Mouse (Mus musculus): ENCODE measurements around the gene AI837181.
A peak's percentile ranks its signal among the peaks of the same experiment; 100 is the strongest.
"Not testable (repeated sequence)": the region's sequence is repeated elsewhere in the genome, so short reads cannot be mapped to it uniquely, and the experiment has no call there.

Gene AI837181

DNA sequence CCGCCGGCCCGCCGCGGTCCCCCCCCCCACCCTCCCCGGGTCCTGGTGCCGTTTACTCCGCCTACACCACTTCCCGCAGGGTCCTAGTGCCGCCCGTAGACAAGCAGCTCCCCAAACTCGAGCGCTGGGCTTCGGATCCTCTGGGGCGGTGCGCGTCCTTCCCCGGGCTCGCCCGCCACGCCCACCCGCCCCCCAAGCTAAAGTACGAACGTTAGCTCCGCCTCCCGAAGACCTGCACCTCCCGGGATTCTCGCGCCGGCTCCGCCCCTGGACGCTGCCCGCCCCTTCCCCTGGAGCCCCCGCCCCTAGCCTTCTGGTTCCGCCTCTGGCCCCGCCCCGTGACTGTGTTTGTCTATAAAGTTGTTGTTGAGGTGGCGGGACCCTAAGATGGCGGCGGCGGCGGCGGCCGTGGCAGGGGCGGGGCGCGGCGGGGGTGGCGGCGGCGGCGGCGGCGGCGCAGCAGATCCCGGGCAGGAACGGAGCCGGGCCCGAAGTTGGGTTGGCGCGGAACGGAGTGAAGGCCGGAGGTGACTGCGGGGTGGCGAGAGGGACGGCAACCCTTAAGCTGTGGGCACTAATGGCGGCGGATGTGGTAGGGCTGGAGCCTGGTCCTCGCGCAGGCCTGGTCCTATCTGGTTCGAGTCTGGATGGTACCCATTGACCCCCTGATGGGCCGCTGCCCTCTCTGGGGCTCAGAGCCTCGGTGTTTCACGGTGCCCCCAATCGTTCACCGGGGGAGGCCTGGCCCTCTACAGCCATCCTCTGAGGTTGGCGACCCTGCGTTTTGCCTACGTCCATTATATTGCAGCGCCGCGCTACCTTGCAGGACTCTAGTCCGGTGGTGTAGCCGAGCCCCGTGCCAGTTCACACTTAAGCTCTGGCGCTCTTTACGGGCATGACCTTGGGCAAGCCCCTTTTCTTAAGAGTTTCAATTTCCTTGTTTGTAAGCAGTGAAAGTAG lies at the start of gene AI837181, which contains the start of gene Drap1:
Gene AI837181 (plus strand): TSS at position 363 of the 960 bp plus-strand sequence.
Gene Drap1 (minus strand): TSS at position 198 of the 960 bp plus-strand sequence.
- peak; percentile 91 for DNase-seq (ENCODE audit: low read depth, low spot score)

DNA sequence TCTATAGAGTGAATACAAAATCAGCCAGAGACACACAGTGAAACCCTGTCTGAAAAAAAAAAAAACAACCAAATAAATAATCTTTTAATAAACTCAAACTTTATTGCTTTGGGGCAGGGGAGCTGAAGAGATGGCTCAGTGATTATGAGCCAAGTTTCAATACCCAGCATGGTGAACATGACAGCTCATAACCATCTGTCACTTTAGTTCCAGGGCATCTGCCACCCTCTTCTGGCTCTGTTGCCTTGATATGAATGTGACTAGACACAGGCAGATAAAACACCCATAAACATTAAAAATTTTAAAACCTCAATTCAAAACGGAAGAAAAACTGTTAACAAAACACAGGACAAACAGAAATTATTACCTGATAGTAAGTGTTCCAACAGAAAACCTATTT lies 47.5 kb upstream of the AI837181 start:
- no peak for DNase-seq (ENCODE audit: low read depth, low spot score)

DNA sequence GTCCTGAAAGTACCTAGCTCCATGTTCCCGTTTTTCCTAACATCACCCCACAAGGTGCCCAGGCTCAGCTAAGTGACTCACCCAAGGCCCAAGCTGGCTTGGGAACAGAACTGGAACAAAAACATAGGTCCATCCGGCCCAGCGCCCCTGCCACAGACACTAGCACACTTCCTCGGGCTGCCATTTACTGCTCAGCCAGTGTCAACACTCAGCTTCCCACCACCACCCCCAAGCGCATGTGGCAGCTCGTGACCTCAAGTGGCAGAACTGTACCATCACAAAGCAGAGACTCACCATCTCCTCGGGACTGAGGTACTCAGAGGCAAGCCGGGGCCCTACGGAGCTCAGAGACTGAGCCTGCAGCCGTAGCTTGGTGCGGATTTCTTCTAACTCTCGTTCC lies 41.6 kb upstream of the AI837181 start:
- DNase-seq (ENCODE audit: low read depth, low spot score), result no peak

DNA sequence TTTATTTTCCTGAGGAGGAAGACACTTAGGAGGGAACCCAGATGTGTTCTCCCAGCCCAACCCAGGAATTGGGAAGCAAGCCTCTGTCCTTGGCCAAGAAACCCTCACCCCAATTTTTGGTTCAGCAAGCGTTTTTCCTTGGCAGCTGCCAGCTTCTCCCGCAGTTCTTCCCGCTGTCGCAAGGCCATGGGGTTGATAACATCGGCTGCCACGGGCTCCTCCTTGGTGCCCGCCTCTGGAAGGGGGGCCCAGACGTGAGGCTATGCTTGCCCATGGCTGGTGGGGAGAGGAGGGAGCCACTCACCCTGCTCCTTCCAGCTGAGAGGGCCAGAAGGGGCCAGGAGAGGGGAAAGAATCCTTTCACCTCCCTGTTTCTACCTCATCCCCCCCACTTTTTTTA lies 40.2 kb upstream of the AI837181 start:
- DNase-seq (ENCODE audit: low read depth, low spot score), result no peak

DNA sequence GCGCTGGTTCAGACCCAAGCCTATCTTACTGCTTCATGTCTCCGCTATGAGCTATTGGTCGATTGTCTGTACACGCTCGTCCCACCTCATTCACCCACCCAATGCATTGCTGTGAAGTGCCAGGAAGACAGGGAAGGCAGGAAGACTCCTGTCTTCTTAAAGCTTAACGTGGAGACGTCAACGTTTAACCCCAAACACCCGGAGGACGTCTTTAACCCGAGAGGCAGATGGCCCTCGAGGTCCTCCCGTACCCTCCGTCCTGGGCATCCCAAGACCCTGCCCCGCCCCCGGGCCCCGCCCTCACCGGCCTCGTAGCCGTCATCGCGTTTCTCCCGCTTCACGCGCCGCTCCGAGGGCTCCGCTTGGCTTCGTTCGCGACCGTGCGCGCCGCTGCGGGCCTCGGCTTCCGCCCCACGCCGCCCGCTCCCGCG lies 36.9 kb upstream of the AI837181 start:
- no peak for DNase-seq (ENCODE audit: low read depth, low spot score)

DNA sequence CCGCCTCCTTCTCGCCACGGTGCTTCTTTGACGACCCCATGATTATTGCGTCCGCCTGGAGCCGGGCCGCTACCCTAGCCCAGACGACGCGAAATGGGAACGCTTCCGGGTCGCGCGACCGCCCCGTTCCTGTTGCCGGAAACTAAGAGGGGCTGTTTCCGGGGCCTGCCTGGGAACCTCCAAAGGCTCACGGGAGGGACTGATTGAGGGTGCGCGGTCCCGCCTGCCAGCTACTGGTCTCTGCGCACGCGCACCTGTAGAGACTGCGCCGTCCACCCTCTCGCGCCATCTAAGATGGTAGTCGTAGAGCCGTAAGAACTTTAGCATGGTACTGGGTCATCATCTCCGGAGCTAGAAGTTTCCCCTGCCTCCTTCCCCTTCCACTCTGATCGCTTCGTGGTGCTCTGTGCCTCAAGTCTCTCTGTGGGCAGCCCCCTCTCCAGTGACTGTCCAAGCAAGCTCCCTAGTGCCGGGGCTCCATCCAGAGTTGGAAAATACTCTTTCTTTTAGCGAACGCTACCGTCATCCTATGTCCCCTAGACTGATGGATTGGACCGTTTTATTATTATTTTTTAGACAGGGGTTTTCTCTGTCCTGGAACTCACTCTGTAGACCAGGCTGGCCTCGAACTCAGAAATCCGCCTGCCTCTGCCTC lies 36.2 kb upstream of the AI837181 start, which contains the start of gene Sart1:
Gene Sart1 (minus strand): TSS at position 116 of the 655 bp plus-strand sequence.
- peak; percentile 86 for DNase-seq (ENCODE audit: low read depth, low spot score)

DNA sequence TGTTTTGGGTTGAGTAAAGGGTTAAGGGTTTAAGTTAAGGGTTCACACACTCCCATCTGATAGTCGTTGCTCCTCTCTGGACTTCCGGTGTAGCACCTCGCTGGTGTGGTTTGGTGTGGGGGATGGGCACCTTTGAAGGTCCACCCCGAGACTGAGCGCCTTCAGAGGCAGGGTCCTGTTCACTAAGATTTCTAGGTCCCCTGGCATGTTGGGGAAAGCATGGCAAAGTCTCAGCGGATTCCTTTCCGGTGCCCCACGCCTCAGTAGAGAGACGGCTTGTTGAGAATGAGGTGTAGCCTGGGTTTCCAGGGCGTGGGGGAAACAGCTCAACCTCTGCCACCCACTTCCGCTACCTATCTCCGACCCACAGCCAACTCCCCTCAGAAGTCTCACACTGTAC lies 35.3 kb upstream of the AI837181 start:
- no peak for DNase-seq (ENCODE audit: low read depth, low spot score)

DNA sequence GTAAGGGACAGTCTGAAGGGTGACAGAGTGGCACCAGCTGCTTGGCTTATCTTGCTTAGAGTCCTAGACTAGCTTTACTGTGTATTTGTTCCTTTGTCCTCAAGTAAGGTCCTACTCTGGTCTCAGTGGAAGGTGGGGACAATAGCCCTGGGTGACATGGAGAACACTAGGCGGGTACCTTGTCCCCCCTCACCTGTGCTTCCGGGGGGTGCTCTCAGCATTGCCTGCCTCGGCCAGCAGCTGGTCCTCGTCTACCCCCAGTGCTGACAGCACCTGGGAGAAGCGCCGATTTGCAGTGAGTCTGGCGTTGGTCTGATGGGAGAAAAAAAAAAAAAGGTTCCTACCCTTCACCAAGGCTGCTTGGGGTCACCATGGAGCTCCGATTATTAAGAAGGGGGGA lies 34.5 kb upstream of the AI837181 start:
- DNase-seq (ENCODE audit: low read depth, low spot score), result no peak

DNA sequence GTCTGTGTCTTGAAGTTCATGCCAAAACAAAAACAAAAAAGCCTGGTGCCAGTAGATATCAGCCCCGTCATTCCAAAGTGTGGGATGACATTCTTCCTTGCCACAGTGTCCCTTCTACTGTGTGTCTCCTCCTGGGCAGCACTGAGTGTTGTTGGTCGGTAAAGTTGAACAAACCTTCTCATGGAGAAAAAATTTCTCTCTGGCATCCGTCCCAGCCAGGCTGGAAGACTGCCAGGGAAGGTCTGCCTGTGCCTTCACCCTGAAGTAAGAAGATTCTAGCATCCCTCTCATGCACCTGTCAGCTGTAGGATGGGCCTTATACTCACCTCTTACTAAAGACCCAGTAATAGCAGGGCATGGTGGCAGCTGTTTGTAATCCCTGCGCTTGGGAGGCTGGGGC lies 32.1 kb upstream of the AI837181 start:
- no peak for DNase-seq (ENCODE audit: low read depth, low spot score)

DNA sequence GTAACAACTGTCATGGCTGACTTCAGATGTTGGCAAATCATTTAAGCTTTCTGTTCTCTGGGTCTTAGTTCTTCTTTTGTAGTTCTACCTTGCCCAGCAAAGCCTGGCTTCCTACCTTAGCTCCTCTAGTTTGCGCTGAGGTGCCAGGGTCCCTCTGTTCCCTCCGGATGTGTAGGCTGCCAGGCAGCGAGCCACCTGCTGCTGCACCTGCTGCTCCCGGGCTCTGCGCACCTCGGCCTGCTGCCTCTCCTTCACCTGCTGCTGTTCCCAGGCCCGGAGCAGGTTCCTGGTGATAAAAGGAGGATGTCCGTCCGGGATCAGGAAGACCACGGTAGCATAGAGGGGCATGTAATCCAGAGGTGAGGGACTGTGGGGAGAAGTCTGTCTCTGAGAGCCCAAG lies 30.8 kb upstream of the AI837181 start:
- no peak for DNase-seq (ENCODE audit: low read depth, low spot score)

DNA sequence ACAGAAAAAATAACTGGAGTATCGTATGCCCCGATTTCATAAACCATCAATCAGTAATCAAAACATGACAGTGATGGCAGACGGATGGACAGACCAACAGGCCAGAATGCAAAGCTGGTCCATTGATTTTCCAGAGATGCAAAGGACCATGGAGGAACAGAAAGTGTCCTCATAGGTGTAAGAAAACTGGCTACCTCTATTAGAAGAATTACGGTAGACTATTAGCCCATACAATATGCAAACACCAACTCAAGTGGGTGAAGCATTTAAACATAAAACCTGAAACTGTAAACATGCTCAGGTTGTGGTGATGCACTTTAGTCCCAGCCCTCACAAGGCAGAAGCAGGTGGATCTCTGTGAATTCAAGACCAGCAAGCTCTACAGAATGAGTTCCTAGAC lies 29.6 kb upstream of the AI837181 start:
- DNase-seq (ENCODE audit: low read depth, low spot score), result no peak

DNA sequence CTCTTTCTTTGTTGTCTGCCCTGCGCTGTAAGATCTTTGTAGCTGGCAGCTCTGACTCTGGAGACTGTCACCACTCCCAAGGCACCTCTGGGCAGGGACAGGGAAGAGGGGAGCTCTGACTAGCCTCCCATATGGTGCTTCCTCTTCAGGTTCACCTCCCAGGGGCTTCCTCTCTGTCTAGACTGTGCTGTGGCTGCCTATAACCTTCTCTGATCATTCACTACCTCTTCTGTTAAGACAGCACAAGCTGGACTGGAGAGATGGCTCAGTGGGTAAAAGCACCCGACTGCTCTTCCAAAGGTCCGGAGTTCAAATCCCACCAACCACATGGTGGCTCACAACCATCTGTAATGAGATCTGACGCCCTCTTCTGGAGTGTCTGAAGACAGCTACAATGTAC lies 23.9 kb upstream of the AI837181 start:
- DNase-seq (ENCODE audit: low read depth, low spot score), result not testable (repeated sequence)

DNA sequence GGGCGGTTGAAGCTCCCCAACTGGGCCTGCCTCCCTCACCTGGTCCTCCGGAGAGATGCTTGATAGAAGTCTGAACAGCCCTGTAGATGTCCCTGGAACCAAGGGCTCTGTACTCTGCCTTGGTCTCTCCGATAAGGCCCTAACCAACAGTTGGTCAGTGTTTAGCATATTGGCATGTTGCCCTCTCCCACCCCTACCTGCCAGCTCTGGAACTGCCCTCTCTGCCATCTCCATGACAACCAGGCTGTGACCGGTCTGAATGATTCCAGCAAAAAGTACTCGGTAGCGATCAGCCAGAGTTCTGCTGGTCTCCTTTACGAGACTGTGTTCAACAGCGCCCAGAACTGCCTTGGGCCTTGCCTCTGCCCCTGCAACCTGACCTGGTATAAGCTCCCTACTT lies 22.7 kb upstream of the AI837181 start, which contains the start of gene Tsga10ip:
Gene Tsga10ip (minus strand): TSS at position 234 of the 400 bp plus-strand sequence.
- no peak for DNase-seq (ENCODE audit: low read depth, low spot score)

DNA sequence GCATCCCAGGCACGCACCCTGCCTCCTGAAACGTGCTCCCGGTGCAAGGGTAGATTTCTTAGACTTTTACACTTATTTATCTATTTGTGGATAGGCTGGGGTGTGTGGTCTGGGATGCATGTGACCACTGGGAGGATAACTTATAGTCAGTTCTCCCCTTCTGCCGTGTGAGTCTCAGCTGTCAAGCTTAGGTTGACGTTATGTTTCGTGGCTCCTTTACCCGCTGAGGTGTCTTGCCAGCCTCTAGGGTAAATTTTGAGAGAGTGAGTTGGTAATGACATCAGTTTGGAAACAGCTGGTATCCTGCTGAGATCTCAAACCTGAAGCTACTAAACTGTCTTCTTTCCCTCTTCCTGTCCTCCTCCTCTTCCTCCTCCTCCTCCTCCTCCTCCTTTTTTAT lies 19.0 kb upstream of the AI837181 start:
- DNase-seq (ENCODE audit: low read depth, low spot score), result no peak

DNA sequence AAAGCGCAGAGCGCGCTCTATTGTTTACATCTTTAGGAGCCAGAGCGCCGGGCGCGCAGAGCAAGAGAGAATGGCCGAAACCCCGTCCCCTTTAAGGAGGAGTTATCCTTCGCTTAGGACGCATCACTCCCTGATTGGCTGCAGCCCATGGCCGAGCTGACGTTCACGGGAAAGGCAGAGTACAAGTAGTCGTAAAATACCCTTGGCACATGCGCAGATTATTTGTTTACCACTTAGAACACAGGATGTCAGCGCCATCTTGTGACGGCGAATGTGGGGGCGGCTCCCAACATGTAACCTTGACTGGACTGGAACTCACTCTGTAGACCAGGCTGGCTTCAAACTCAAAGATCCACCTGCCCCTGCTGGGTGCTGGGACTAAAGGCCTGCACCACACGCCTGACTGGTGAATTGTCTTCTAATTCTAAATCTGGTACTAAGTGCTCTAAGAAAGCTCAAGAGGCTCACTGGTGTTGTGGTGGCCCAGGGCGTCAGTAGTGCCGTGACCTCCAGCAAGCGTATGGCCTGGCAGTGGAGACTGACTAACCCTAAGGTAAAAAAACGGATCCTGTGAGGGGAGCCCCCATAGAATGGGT lies 18.3 kb upstream of the AI837181 start:
- DNase-seq (ENCODE audit: low read depth, low spot score), result not testable (repeated sequence)

DNA sequence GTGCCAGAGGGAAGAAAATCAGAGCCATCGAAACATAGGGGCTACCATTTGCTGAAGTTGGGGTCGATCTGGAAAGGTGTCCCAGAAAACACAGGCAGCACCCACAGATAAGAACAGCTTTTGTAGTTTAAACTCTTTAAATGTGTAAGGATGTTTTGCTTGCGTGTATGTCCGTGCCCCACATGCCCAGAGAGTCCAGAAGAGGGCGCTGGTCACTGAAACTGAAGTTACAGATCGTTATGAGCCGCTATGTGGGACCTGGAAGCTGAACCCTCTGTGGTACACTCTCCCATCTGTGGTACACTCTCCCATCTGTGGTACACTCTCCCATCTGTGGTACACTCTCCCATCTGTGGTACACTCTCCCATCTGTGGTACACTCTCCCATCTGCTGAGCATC lies 17.8 kb upstream of the AI837181 start:
- no peak for DNase-seq (ENCODE audit: low read depth, low spot score)

DNA sequence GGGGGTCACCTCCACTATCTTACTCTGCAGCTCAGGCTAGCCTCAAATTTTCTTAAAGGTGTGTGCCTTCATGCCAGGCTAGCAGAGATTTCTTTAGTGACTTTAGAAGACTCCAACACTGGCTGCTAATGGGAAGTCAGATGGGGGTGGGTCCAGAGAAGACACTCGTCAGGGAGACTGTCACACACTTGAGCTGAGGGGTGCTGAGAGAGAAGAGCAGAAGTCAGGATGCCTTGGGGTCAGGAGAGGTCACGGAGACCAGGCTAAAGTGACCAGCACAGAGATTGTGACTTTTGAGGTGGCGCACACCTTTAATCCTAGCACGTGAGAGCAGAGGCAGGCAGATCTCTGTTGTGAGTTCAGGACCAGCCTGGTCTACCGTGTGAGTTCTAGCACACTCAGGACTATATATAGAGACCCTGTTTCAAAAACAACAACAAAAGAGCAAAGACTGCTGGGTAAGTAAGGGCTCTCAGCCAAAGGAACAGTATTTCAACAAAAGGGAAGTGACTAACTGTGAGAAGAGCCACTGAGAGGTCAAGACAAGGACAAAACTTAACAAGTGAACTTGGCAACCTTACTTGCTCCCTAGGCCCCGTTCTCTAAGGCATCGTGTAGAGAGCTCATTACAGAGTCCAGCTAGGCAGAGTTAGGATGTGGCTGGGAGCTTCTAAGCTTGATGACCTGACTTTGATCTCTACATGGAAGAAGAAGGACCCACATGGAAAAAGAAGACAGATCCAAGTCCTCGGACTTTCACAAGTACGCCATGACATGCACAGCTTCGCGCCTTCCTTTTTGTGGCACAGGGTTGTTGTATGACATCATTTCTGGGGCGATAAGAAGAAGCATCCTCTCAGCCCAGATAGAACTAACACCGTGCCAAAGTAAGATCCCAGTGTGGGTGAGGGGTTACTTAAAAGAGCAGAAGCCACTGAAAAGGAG lies 16.6 kb upstream of the AI837181 start:
- no peak for DNase-seq (ENCODE audit: low read depth, low spot score)

DNA sequence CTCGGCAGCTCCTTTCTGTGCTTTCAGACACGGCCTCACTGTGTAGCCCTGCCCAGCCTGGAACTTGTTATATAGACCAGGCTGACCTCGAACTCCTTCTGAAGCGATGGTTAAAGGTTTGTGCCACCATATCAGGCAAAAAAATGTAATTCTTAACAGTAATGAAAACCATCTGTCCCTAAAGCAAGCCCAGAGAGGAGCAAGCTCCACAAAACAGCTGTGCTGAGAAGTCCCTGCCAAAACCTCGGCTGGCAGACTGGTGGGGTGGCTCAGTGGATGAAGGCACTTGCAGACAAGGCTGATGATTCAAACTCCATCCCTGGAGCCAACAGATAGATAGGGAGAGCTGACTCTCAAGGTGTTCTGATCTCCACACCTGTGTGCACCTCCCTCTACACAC lies 15.9 kb upstream of the AI837181 start:
- no peak for DNase-seq (ENCODE audit: low read depth, low spot score)

DNA sequence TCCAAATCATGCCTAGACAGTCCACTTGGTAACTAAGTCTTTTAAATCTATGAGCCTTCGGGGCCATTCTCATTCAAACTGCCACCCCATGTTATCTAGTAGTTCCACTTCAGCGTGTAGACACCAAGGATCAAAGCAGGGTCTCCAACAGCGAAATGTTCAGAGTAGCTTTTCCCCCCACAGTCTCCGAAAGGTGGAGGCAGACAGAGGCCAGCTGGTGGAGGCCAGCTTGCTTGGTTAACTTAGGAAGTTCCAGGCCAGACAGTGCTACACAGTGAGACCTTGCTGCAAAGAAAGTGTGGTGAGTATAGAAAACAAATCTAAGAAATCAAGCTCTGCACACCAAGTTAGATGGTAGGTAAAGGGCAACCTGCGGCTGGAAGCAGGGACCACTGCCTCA lies 14.3 kb upstream of the AI837181 start:
- DNase-seq (ENCODE audit: low read depth, low spot score), result no peak

DNA sequence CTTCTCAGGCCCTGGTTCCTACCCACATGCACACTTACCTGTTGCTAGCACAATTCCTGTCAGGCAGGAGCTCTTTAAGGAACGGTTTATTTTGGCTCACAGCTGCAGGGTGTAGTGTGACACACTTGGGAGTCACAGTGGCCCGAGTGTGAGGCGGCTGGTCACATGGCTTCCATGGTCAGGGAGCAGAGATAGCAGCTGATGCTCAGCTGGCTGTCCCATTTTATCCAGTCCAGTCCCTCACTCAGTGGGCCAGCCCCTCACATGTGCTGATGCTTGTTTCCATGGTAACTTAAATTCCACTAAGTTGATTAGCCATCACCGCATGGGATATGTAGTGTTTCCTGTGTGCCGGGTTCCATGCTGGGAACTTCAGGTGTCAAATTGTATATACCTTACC lies 13.0 kb upstream of the AI837181 start:
- DNase-seq (ENCODE audit: low read depth, low spot score), result no peak

DNA sequence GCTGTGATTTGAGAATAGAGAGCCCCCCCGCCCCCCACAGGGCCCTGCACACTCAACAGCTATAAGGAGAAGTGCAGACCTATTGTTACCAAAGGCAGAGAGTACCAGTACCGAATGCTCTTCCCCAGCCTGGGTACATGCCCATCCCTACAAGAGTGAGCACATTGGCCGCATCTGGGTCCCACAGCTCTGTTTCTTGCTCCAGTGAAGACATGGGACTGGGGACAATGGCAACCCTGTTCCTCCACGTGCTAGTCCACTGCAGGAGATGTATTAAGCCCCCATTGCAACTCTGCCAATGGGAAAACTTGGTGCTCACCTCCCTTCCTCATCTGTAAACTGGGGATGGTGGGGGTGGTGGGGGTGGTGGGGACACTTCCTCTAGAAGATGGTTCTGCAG lies 11.1 kb upstream of the AI837181 start:
- DNase-seq (ENCODE audit: low read depth, low spot score), result no peak

All from WW6 (cell line).